Mouse (Mus musculus): ENCODE measurements around the gene Notch1.

DNA sequence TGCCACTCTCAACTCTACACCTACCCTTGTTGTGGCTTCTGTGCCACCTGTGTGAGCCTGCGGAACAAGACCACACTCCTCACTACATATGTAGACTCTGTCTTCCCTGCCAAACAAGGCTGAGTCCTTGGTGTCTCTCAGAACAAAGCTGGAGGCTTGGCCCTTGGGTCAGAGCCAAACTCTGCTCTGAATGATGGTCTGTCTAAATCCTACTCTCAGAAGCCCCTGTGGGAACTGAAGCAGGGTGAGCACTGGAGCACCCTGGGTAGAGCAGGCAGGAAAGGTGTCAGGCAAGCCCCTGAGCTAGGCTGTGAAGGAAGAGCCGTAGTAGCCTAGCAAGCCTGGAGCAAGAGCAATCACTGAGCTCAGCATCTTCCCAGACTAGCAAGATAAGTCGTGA, 33.7 kb upstream of the Notch1 start:
- TF ChIP-seq CTCF (conservative IDR thresholded peaks at IDR 0.05; ENCODE audit: insufficient read depth, insufficient read length, low read depth, low read length) (no peak), POLR2A (IDR thresholded peaks at IDR 0.05; ENCODE audit: low read depth, low read length) (no peak)

All from kidney, adult 2 months (tissue).